Mouse (Mus musculus) erythroblast, embryonic 14.5 days (primary cell): ENCODE results near the gene Rhot2. TPM values are rescaled to one million over a fixed set of nuclear protein-coding genes. Genes with fewer than 3 reads are reported as not detected.

Experiments used
- H3K27me3 ChIP-seq: 2 replicates; pipeline ENCODE4 v1.6.1; 2012; ENCODE audit warnings: inconsistent platforms; ENCODE audit not compliant: control insufficient read depth
- H3K36me3 ChIP-seq: 2 replicates; pipeline ENCODE4 v1.6.1; 2012; ENCODE audit warnings: mild to moderate bottlenecking, inconsistent platforms; ENCODE audit not compliant: control insufficient read depth
- H3K4me1 ChIP-seq: 2 replicates; pipeline ENCODE4 v1.6.1; 2012; ENCODE audit warnings: inconsistent platforms; ENCODE audit not compliant: control insufficient read depth
- H3K4me3 ChIP-seq: replicated peaks from 2 replicates; pipeline ENCODE3; 2012; ENCODE audit warnings: moderate library complexity, mild to moderate bottlenecking, inconsistent platforms
- H3K9me3 ChIP-seq: 2 replicates; pipeline ENCODE4 v1.6.1; 2012; ENCODE audit warnings: low read length, inconsistent platforms, mixed read lengths; ENCODE audit not compliant: control insufficient read depth
- GATA1 ChIP-seq: IDR thresholded peaks from 2 replicates; pipeline ENCODE4 v1.6.1; 2012; ENCODE audit warnings: low read length, inconsistent platforms, mixed read lengths
- TAL1 ChIP-seq: IDR thresholded peaks from 3 replicates; pipeline ENCODE4 v1.6.1; 2012; ENCODE audit warnings: low read length, inconsistent platforms, mixed read lengths
- polyA plus RNA-seq: library from polyadenylated mRNA; stranded (reverse); fragments of >175 nt; gene quantifications from 2 replicates; pipeline ENCODE4 v1.2.3, GENCODE M21; 2012

The Rhot2 gene
- polyA plus RNA-seq = 17.7 and 19.8 TPM in 2 replicates

DNA sequence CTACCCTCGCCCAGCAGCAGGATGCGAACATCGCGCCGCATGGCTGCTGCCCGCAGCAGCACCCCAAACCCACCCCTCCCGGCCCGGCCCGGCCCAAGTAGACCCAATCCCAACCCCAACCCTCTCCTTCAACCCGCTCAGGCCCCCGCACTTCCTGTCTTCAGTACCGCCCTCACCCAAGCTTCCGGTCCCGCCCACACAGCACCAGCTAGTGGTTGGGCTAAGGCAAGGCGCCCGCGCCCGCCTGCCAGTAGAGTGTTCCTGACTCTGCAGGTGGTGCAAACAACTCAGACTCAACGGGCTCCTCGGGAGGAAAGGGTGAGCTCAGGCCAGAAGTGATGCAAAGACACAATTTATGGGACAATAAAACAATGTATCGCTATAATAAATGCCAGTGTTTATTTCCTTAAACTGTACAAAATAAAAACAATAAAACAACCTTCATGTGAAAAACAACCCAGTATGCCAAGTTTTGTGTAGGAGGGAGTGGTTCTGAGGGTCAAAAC lies at the start of gene Rhot2:
Gene Rhot2, minus strand, starts transcription at position 456 of the 506 bp plus-strand sequence.
- no peak for TF ChIP-seq TAL1
- no peak for TF ChIP-seq GATA1
- Histone ChIP-seq H3K36me3 (peaks cover 87% of the 10 kb centered on the region), H3K27me3 (no peaks in the 10 kb centered on the region), H3K4me1 (peaks cover 52% of the 10 kb centered on the region), H3K9me3 (no peaks in the 10 kb centered on the region), H3K4me3 (peak within 1 kb of the TSS; percentile 80)

DNA sequence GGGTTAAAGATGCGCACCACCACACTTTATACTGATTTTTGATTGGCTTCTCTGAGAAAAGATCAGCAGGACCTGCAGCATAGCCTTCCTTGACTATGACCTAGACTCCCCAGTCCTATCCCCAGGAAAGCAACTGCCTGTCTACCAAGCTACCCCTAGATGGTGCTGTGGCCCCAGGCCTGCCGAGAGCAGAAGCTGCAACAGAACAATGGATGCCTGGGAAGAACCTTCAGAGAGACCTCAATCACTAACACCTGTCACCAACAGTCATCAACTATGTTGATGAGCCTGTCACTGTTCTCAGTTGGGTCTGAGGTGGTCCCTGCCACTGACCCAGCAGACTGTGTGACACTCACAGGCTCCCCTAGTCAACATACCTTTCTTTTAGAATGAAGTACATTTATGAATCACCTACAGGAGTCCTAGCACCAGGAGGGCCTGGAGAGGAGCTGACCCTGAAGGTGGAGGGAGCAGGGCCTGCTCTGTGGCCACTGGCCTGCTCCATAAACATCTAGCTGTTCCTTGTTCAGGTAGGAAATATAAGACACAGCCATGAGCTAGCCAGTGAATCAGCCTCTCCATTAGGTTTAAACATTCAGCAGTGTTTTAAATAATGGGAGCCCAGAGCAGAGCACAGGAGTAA lies 49.4 kb upstream of the Rhot2 start:
- Histone ChIP-seq H3K4me3 (no peak overlapping the region), H3K27me3 (no peaks in the 10 kb centered on the region), H3K4me1 (peaks cover 9% of the 10 kb centered on the region), H3K36me3 (peaks cover 10% of the 10 kb centered on the region), H3K9me3 (no peaks in the 10 kb centered on the region)
- no peak for TF ChIP-seq TAL1
- TF ChIP-seq GATA1 = no peak

DNA sequence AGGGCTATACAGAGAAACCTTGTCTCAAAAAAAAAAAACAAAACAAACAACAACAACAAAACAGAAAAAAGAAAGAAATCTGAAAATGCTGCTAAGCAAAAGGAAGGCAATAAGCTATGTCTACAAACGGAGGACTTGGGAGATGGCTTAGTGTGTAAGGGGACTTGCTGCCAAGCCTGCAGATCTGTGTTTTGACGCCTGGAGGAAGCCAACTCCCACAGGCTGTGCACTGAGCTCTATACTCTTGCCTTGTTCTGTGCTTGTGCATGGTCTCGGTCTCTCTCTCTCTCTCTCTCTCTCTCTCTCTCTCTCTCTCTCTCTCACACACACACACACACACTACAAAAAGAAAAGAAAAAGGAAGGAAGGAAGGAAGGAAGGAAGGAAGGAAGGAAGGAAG lies 44.2 kb upstream of the Rhot2 start:
- Histone ChIP-seq H3K4me1 (peaks cover 6% of the 10 kb centered on the region), H3K36me3 (peaks cover 30% of the 10 kb centered on the region), H3K27me3 (no peaks in the 10 kb centered on the region), H3K4me3 (no peak overlapping the region), H3K9me3 (no peaks in the 10 kb centered on the region)
- TF ChIP-seq GATA1 = no peak
- no peak for TF ChIP-seq TAL1

DNA sequence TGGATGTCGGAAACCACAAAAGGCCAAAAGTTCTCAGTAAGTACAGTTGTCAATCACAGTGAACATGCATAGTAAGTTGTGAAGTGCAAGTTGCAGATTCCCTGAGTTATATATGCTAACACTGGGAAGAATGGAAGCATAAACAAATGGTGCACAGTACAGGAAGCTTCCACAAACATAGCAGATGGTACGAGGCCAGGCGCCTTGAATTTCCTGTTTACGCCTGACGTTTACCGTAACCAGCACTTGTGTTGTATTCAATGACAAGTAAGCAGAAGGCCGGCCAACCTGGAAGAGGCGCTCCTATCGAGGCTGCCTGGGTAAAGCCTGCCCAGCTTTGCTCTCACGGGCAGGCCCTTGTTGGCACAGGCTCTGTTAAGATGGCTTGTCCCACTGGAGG lies 42.8 kb upstream of the Rhot2 start:
- no peaks in the 10 kb centered on the region for H3K9me3 ChIP-seq
- H3K4me3 ChIP-seq = no peak overlapping the region
- TF ChIP-seq GATA1 (no peak), TAL1 (no peak)
- peaks cover 10% of the 10 kb centered on the region for H3K4me1 ChIP-seq
- H3K27me3 ChIP-seq = no peaks in the 10 kb centered on the region
- peaks cover 44% of the 10 kb centered on the region for H3K36me3 ChIP-seq

DNA sequence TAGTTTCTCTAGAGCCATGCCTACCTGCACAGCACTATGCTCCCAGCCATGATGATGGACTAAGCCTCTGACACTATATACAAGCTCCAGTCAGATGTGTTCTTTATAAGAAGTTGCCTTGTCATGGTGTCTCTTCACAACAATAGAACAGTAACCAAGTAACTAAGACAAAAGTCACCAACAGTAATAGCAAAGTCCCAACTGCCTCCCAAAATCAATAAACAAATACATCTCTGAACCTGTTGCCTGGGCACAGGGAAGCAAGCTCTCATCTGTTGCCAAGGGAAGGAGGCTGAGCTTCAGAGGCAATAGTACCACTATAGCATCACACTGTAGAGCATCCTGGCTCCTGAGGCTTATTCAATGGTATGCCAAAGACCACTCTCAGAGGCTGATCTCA lies 42.2 kb upstream of the Rhot2 start:
- no peak overlapping the region for H3K4me3 ChIP-seq
- TF ChIP-seq GATA1 (no peak), TAL1 (no peak)
- peaks cover 17% of the 10 kb centered on the region for H3K4me1 ChIP-seq
- no peaks in the 10 kb centered on the region for H3K27me3 ChIP-seq
- H3K9me3 ChIP-seq = no peaks in the 10 kb centered on the region
- H3K36me3 ChIP-seq = peaks cover 48% of the 10 kb centered on the region

DNA sequence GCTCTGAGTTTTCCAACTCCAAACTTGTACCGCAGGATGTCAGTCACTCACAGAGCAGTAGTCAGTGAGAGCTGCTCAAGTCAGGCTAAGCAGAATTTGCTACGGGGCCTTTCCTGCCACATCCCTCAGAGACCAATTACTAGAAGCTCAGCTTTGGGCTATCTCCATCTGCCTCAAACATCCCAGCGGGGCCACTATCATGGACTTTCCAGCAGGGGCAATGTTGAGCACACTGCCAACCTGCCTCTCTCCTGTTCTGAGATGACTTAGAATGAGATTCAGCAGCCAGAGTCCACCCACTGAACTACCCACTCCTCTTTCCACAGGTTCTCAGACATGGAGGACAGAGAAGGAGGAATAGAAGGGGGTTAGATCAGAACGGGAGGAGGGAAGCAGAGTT lies 41.0 kb upstream of the Rhot2 start:
- Histone ChIP-seq H3K9me3 (no peaks in the 10 kb centered on the region), H3K36me3 (peaks cover 50% of the 10 kb centered on the region), H3K4me1 (peaks cover 24% of the 10 kb centered on the region), H3K4me3 (no peak overlapping the region), H3K27me3 (no peaks in the 10 kb centered on the region)
- no peak for TF ChIP-seq GATA1
- TF ChIP-seq TAL1 = no peak

DNA sequence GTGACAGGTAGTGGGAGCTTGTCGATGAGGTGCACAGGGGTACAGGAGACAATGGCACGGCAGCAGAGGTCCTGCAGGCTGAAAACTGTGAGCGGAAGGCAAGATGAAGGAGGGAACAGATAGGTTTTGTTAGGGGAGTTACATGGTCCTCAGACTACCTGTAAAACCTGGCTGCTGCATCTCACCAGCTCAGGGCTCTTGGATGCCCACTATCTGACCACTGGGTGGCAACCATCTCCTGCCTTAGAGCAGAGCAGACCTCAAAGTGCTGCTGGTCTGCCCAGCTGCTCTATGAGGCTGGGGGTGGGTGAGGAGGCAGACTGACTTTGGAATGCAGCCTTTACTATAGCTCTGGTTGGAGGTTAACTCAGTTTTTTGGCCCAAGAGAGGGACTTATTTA lies 39.2 kb upstream of the Rhot2 start:
- TF ChIP-seq TAL1 = no peak
- no peak for TF ChIP-seq GATA1
- Histone ChIP-seq H3K27me3 (no peaks in the 10 kb centered on the region), H3K4me1 (peaks cover 30% of the 10 kb centered on the region), H3K4me3 (no peak overlapping the region), H3K36me3 (peaks cover 54% of the 10 kb centered on the region), H3K9me3 (no peaks in the 10 kb centered on the region)

DNA sequence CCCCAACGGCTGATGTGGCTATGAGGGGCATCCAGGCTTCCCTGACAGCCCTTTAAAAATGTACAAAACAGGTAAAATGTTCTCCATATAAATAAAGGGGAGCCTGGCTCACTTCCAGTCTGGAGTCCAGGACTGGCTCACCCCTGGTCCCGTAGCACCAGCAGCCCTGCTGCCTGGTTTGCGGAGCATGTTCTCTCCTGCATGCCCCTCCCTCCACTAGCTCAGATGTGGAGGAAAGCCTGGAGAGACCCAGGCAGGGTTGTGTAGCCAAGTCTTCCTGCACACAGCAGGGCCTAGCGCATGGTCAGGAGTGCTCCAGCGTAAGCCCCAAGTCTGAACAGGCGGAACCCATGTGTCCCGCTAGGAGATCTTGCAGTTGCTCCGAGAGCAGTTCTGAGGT lies 38.6 kb upstream of the Rhot2 start:
- Histone ChIP-seq H3K9me3 (no peaks in the 10 kb centered on the region), H3K27me3 (no peaks in the 10 kb centered on the region), H3K4me1 (peaks cover 30% of the 10 kb centered on the region), H3K4me3 (no peak overlapping the region), H3K36me3 (peaks cover 59% of the 10 kb centered on the region)
- TF ChIP-seq GATA1 (no peak), TAL1 (no peak)

DNA sequence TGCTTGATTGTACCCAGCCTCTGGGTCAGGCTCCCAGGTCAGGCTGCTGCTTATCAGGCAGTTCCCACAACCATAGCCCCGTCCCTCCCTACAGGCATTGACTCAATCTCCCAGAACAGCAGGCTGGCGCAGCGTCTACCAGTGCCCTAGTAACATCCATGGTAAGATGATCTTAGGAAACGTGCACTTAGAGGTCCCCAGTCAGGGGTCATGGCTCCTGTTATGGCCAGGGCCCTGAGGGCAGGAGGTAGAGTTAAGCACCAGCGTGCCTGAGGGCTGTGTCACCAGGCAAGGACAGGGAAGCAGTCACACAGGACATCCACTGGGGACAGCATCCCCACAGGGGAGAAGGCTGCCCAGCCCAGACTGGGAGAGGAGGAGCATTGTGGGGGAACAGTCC lies 37.7 kb upstream of the Rhot2 start:
- Histone ChIP-seq H3K4me1 (peaks cover 33% of the 10 kb centered on the region), H3K9me3 (no peaks in the 10 kb centered on the region), H3K27me3 (no peaks in the 10 kb centered on the region), H3K4me3 (no peak overlapping the region), H3K36me3 (peaks cover 64% of the 10 kb centered on the region)
- TF ChIP-seq GATA1 (no peak), TAL1 (no peak)

DNA sequence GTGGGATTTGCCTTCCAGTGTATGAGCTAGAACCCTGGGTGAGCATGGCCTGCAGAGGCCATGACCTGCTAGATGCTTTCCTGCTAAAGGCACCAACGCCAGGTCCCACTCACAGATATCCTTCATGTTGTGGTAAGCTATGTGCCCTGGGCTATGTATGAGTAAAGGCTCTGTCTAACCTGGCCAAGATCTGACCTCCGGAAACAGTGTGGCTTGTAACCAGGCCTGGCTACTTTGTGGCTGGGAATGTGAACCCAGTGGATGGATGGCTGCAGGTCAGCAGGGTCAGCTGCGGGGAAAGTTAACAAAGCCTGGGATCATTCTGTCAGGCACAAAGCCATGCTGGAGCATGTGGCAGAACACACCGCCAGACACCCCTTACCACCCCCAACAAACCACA lies 37.0 kb upstream of the Rhot2 start:
- no peaks in the 10 kb centered on the region for H3K9me3 ChIP-seq
- H3K4me1 ChIP-seq = peaks cover 38% of the 10 kb centered on the region
- no peak overlapping the region for H3K4me3 ChIP-seq
- TF ChIP-seq GATA1 (no peak), TAL1 (no peak)
- H3K36me3 ChIP-seq = peaks cover 67% of the 10 kb centered on the region
- no peaks in the 10 kb centered on the region for H3K27me3 ChIP-seq
